In genomic region chr4:70109011-70109410, GRCm38 (mm10) we compare ENCODE assay signal across 21 mouse cellular contexts.
DNase-seq lines count a peak whose midpoint lies in the region; ATAC-seq and TF ChIP-seq lines count a peak whose summit lies in the region.
"Had no signal": no experiment of that assay in that cellular context is flagged by ENCODE, and none has a peak within 500 bp of the region (broad histone marks: within the 10 kb centered on the region; RNA-seq: fewer than 3 reads in every experiment).

No protein-coding gene starts in this region.

- no peak for ATAC-seq in kidney, postnatal 0 days (replicated peaks; ENCODE audit: low FRiP score, low read depth)
- ATAC-seq in kidney, embryonic 14.5 days (ENCODE audit: low FRiP score, low TSS enrichment): no peak
- ATAC-seq in limb, embryonic 13.5 days (ENCODE audit: low FRiP score, low read depth): peak; percentile 64; the same call in 1 of the 2 replicates
- no peak for ATAC-seq in limb, embryonic 14.5 days (ENCODE audit: low FRiP score, low read depth)
- ATAC-seq: activated CD4-positive, CD25-positive, alpha-beta regulatory T cell, adult 4 months; CD4-positive, CD25-positive, alpha-beta regulatory T cell, adult 4 months; Patski had no signal

- no peak for TF ChIP-seq POLR2A in limb, embryonic 14.5 days (IDR thresholded peaks at IDR 0.05; ENCODE audit: borderline replicate concordance, extremely low read depth, insufficient read depth, insufficient read length)
- TF ChIP-seq POLR2A in lung, adult 2 months (IDR thresholded peaks at IDR 0.05; ENCODE audit: borderline replicate concordance, extremely low read depth, low read depth, low read length): no peak

- H3K4me3 ChIP-seq in kidney, postnatal 0 days (replicated peaks; ENCODE audit: low read depth, low read length): no peak overlapping the region
- no peak overlapping the region for H3K4me3 ChIP-seq in kidney, embryonic 14.5 days (ENCODE audit: low read length)
- H3K4me3 ChIP-seq in limb, embryonic 13.5 days: no peak overlapping the region
- H3K4me3 ChIP-seq in limb, embryonic 10.5 days: no peak overlapping the region
- H3K4me3 ChIP-seq in limb, embryonic 14.5 days (replicated peaks; ENCODE audit: low read length): no peak overlapping the region
- H3K4me3 ChIP-seq in lung, adult 2 months (replicated peaks; ENCODE audit: extremely low read depth, low read depth, low read length): no peak overlapping the region

- H3K4me2 ChIP-seq in kidney, postnatal 0 days (ENCODE audit: low read length): no peak overlapping the region
- no peak overlapping the region for H3K4me2 ChIP-seq in kidney, embryonic 14.5 days (replicated peaks; ENCODE audit: low read depth, low read length)
- no peak overlapping the region for H3K4me2 ChIP-seq in limb, embryonic 13.5 days (replicated peaks)
- no peak overlapping the region for H3K4me2 ChIP-seq in limb, embryonic 14.5 days (replicated peaks; ENCODE audit: low read depth, low read length, severe bottlenecking)

- no peak overlapping the region for H3K27ac ChIP-seq in kidney, postnatal 0 days
- H3K27ac ChIP-seq in kidney, embryonic 14.5 days (ENCODE audit: low read depth, low read length): no peak overlapping the region
- H3K27ac ChIP-seq in limb, embryonic 13.5 days: no peak overlapping the region
- no peak overlapping the region for H3K27ac ChIP-seq in limb, embryonic 10.5 days
- H3K27ac ChIP-seq in limb, embryonic 14.5 days (replicated peaks; ENCODE audit: low read depth, low read length): no peak overlapping the region

- TF ChIP-seq CTCF in kidney, postnatal 0 days (IDR thresholded peaks at IDR 0.05; ENCODE audit: low read depth): no peak
- no peak for TF ChIP-seq CTCF in lung, adult 2 months (IDR thresholded peaks at IDR 0.05; ENCODE audit: insufficient read depth, low read length)

- H3K36me3 ChIP-seq in kidney, postnatal 0 days (ENCODE audit: insufficient read depth, low read length): no peaks in the 10 kb centered on the region
- H3K36me3 ChIP-seq in kidney, embryonic 14.5 days (ENCODE audit: control insufficient read depth, insufficient read depth, low read length): no peaks in the 10 kb centered on the region
- H3K36me3 ChIP-seq in limb, embryonic 13.5 days: no peaks in the 10 kb centered on the region
- H3K36me3 ChIP-seq in limb, embryonic 10.5 days: no peaks in the 10 kb centered on the region
- no peaks in the 10 kb centered on the region for H3K36me3 ChIP-seq in limb, embryonic 14.5 days (ENCODE audit: control insufficient read depth, insufficient read depth, low read length)
- H3K36me3 ChIP-seq: G1E had no signal

- H3K27me3 ChIP-seq in kidney, postnatal 0 days (ENCODE audit: insufficient read depth, low read length): no peaks in the 10 kb centered on the region
- H3K27me3 ChIP-seq in kidney, embryonic 14.5 days (ENCODE audit: control insufficient read depth, insufficient read depth, low read length): no peaks in the 10 kb centered on the region
- no peaks in the 10 kb centered on the region for H3K27me3 ChIP-seq in limb, embryonic 13.5 days
- H3K27me3 ChIP-seq in limb, embryonic 10.5 days (ENCODE audit: low read depth, poor library complexity, severe bottlenecking): no peaks in the 10 kb centered on the region
- no peaks in the 10 kb centered on the region for H3K27me3 ChIP-seq in limb, embryonic 14.5 days (ENCODE audit: control insufficient read depth, insufficient read depth, low read length)
- H3K27me3 ChIP-seq: CH12.LX, Patski had no signal

- H3K4me1 ChIP-seq in kidney, postnatal 0 days (replicated peaks; ENCODE audit: insufficient read depth, low read length): no peaks in the 10 kb centered on the region
- no peaks in the 10 kb centered on the region for H3K4me1 ChIP-seq in kidney, embryonic 14.5 days (ENCODE audit: control insufficient read depth, insufficient read depth, low read length)
- no peaks in the 10 kb centered on the region for H3K4me1 ChIP-seq in limb, embryonic 13.5 days
- no peaks in the 10 kb centered on the region for H3K4me1 ChIP-seq in limb, embryonic 10.5 days
- no peaks in the 10 kb centered on the region for H3K4me1 ChIP-seq in limb, embryonic 14.5 days (ENCODE audit: control insufficient read depth, insufficient read depth, low read length)
- no peaks in the 10 kb centered on the region for H3K4me1 ChIP-seq in lung, adult 2 months (ENCODE audit: control insufficient read depth, insufficient read depth, low read length)

- peak; percentile 13 for DNase-seq in kidney, postnatal 0 days (ENCODE audit: low spot score)
- DNase-seq in limb, embryonic 10.5 days (ENCODE audit: low spot score): no peak
- DNase-seq in limb, embryonic 14.5 days (ENCODE audit: low spot score): peak; percentile 66
- DNase-seq in lung, adult 2 months: no peak
- DNase-seq: adrenal gland, adult 2 months; adrenal gland, adult 8-10 months; adrenal gland, postnatal 10 days; adrenal gland, postnatal 14 days; adrenal gland, postnatal 25 days; adrenal gland, postnatal 36 days; B cell, adult 2 months; cerebellum, adult 11 months; cerebellum, adult 11-12 months; cerebellum, adult 18-20 months had no signal

- H3K9me3 ChIP-seq in kidney, postnatal 0 days (replicated peaks; ENCODE audit: low read length): no peaks in the 10 kb centered on the region
- H3K9me3 ChIP-seq in kidney, embryonic 14.5 days (ENCODE audit: control insufficient read depth, low read length): no peaks in the 10 kb centered on the region
- no peaks in the 10 kb centered on the region for H3K9me3 ChIP-seq in limb, embryonic 13.5 days
- H3K9me3 ChIP-seq in limb, embryonic 10.5 days (replicated peaks): no peaks in the 10 kb centered on the region
- no peaks in the 10 kb centered on the region for H3K9me3 ChIP-seq in limb, embryonic 14.5 days (ENCODE audit: control insufficient read depth, low read length)

- no peak overlapping the region for H3K9ac ChIP-seq in kidney, postnatal 0 days (ENCODE audit: low read depth, low read length)
- no peak overlapping the region for H3K9ac ChIP-seq in kidney, embryonic 14.5 days (ENCODE audit: low read depth, low read length)
- H3K9ac ChIP-seq in limb, embryonic 13.5 days: no peak overlapping the region
- H3K9ac ChIP-seq in limb, embryonic 14.5 days (ENCODE audit: low read depth, low read length, severe bottlenecking): no peak overlapping the region

Comparison
In these comparisons a context has a peak if more than half of its experiments do, and no peak if none do; other contexts are left out.
1. DNase-seq: peak in kidney, postnatal 0 days (single experiment) and limb, embryonic 14.5 days (single experiment); none in limb, embryonic 10.5 days (single experiment) and lung, adult 2 months (single experiment).